Mouse (Mus musculus): ENCODE results near the gene Spryd4. TPM values are rescaled to one million over a fixed set of nuclear protein-coding genes. Genes with fewer than 3 reads are reported as not detected.
"Not testable (repeated sequence)": the region's sequence is repeated elsewhere in the genome, so short reads cannot be mapped to it uniquely, and the experiment has no call there.

Gene Spryd4
- 6.0 and 7.6 TPM in 2 replicates for polyA plus RNA-seq (2012; rRNA removed)

DNA sequence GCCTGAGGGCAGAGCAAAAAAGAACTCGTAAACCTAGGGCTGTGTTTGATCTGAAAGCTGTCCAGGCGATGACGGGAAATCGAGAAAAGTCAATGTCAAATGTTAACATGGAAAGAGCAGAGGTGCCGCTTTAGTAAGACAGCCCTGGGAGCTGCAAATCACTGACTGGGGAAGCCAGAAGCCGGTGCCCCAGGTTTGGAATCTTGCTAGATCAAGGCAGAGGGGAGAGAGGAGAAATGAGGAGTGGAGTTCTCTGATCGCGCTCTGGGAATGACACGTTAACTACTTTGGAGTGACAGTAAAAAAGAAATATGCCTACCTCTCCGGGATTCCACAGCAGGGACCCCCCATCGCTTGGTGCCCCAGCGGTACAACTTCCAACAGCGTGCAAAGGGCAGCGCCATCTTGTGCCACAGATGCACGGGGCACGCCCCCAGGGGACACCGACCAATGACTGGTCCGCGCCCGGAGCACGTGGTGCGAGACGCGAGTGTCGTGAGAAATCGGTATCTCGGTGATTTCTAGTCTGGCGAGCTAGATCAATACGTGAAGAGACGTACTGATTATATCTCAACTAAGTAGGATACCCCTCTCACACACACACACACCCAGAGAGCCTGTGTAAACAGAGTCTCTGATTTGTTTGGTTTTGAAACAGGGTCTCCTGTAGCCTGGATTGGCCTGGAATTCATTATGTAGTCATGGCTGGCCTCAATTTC, at the start of gene Spryd4:
Gene Spryd4, minus strand, starts transcription at position 418 of the 719 bp plus-strand sequence.
- under 1% methylated on average over 30 of the region's 30 CpGs for WGBS

DNA sequence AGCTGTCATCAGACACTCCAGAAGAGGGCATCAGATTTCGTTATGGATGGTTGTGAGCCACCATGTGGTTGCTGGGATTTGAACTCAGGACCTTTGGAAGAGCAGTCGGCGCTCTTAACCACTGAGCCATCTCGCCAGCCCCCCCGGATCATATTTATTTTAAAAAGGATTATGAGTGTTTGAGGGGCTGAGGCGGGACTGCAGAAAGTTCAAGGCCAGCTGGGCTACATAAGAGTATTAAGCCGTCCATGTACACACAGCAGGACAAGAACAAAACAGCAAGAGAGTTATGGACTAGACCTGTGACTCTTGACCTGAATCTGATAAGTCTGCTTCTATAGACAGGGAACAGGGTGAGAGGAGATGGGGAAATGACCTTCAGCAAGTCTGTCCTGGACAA, 48.8 kb upstream of the Spryd4 start:
- peaks cover 21% of the 10 kb centered on the region for H3K4me1 ChIP-seq (ENCODE audit: control insufficient read depth, insufficient read depth, insufficient read length)
- H3K4me3 ChIP-seq (ENCODE audit: extremely low read depth, insufficient read depth, insufficient read length); H3K27me3 ChIP-seq (ENCODE audit: control insufficient read depth, insufficient read depth, low read length); H3K27ac ChIP-seq (ENCODE audit: insufficient read depth, low read length); H3K36me3 ChIP-seq (ENCODE audit: control insufficient read depth, insufficient read depth, low read length); DNase-seq (ENCODE audit: low read depth in 1 of 2, low spot score in 2 of 2): not testable (repeated sequence)
- WGBS, result 91% methylated on average over 7 of the region's 7 CpGs

More for the DNA sequence above, at the start of gene Spryd4:
- Histone ChIP-seq H3K27ac (ENCODE audit: insufficient read depth, low read length) (no peak within 1 kb of the TSS), H3K4me3 (ENCODE audit: extremely low read depth, insufficient read depth, insufficient read length) (peak within 1 kb of the TSS; percentile 82), H3K36me3 (ENCODE audit: control insufficient read depth, insufficient read depth, low read length) (peaks cover 2% of the 10 kb centered on the region; the same call in 1 of the 2 replicates), H3K4me1 (ENCODE audit: control insufficient read depth, insufficient read depth, insufficient read length) (no peaks in the 10 kb centered on the region; the same call in 1 of the 2 replicates), H3K27me3 (ENCODE audit: control insufficient read depth, insufficient read depth, low read length) (no peaks in the 10 kb centered on the region)
- peak; percentile 76 to 88 for DNase-seq (ENCODE audit: low read depth in 1 of 2, low spot score in 2 of 2)
- TF ChIP-seq POLR2A (IDR thresholded peaks at IDR 0.05; ENCODE audit: low read depth, low read length) (no peak), CTCF (IDR thresholded peaks at IDR 0.05; ENCODE audit: extremely low read depth, insufficient read depth, insufficient read length, insufficient replicate concordance) (no peak)

DNA sequence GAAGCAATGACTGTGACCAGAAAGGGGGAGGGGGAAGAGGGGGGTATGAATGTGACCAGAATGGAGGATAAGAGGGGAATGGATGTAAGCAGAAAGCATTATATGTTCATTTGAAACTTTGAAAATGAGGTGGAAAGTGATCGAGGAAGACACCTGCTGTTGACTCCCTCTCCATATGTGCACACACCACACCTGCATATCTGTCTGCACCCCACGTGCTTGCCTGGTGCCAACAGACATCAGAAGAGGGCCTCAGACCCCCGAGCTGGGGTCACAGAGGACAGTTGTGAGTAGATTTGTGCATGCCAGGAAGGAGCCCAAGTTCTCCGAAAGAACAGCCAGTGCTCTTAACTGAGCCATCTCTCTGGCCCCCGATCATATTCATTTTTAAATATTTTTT, 48.3 kb upstream of the Spryd4 start:
- Histone ChIP-seq H3K27me3 (ENCODE audit: control insufficient read depth, insufficient read depth, low read length) (no peaks in the 10 kb centered on the region), H3K4me1 (ENCODE audit: control insufficient read depth, insufficient read depth, insufficient read length) (peaks cover 21% of the 10 kb centered on the region), H3K4me3 (ENCODE audit: extremely low read depth, insufficient read depth, insufficient read length) (no peak overlapping the region), H3K36me3 (ENCODE audit: control insufficient read depth, insufficient read depth, low read length) (no peaks in the 10 kb centered on the region), H3K27ac (ENCODE audit: insufficient read depth, low read length) (no peak overlapping the region)
- DNase-seq (ENCODE audit: low read depth in 1 of 2, low spot score in 2 of 2), result no peak
- TF ChIP-seq CTCF (IDR thresholded peaks at IDR 0.05; ENCODE audit: extremely low read depth, insufficient read depth, insufficient read length, insufficient replicate concordance), result no peak
- no peak for TF ChIP-seq POLR2A (IDR thresholded peaks at IDR 0.05; ENCODE audit: low read depth, low read length)
- WGBS, result 70% methylated on average over 5 of the region's 5 CpGs

DNA sequence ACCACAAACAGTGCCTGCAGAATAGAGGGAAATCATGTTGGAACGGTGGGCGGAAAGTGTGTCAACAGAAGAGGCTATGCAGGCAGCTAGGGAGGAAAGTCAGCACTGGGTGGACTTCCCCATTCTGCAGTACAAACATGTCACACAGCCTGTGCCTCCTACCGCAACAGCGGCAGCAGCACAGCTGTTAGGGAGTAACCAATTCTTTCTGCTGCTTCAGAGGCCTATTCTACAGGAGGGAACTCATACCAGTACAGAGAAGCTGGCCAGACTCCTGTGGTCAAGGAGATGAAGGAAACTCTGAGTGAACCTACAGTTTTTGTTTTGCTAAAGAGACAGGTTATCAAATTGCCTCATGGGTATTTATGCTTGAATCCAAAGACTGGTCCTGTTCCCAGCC, 47.3 kb upstream of the Spryd4 start:
- H3K4me3 ChIP-seq (ENCODE audit: extremely low read depth, insufficient read depth, insufficient read length), result no peak overlapping the region
- peaks cover 21% of the 10 kb centered on the region for H3K4me1 ChIP-seq (ENCODE audit: control insufficient read depth, insufficient read depth, insufficient read length)
- peak overlapping the region; percentile 67 for H3K27ac ChIP-seq (ENCODE audit: insufficient read depth, low read length)
- 16% methylated on average over 4 of the region's 4 CpGs for WGBS
- no peaks in the 10 kb centered on the region for H3K27me3 ChIP-seq (ENCODE audit: control insufficient read depth, insufficient read depth, low read length)
- no peaks in the 10 kb centered on the region for H3K36me3 ChIP-seq (ENCODE audit: control insufficient read depth, insufficient read depth, low read length)
- TF ChIP-seq POLR2A (IDR thresholded peaks at IDR 0.05; ENCODE audit: low read depth, low read length) (no peak), CTCF (IDR thresholded peaks at IDR 0.05; ENCODE audit: extremely low read depth, insufficient read depth, insufficient read length, insufficient replicate concordance) (no peak)
- DNase-seq (ENCODE audit: low read depth in 1 of 2, low spot score in 2 of 2), result peak; percentile 33 to 48

DNA sequence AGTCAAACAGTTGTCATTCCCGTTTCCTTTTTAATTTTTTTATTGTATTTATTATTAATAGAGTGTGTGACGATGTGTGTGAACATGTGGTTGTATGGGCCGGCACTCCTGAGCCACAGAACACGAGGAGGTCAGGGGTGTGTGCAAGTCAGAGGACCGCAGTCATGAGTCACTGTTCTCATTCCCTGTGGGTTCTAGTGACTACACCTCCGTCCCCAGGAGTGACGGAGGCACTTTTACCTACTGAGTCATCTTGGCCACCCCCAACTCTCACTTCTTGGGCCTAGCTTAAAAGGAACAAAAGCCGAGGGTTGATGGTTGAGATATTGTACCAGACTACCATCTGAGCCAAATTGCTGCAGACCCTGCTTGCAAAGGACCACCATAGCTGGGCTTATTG, 44.7 kb upstream of the Spryd4 start:
- no peak overlapping the region for H3K27ac ChIP-seq (ENCODE audit: insufficient read depth, low read length)
- H3K4me3 ChIP-seq (ENCODE audit: extremely low read depth, insufficient read depth, insufficient read length), result no peak overlapping the region

DNA sequence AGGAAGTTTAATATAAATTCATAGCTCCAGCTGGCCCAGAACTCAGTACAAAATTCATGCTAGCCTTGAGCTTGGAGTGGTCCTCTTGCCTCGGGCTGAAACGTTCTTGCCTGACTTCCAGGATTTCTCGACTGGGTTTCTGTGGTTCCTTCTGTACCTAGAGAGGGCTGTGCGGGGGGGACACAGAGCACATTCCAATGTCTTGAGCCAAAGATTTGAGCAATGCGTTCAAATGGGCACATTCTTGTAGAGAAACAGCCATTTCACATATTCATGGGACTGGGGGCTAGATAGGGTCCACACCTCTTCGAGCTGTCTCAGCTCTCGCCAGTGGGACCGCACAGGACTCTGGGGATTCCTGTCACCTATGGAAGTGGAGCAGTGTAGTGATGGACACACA, 44.3 kb upstream of the Spryd4 start:
- 93% methylated on average over 8 of the region's 8 CpGs for WGBS
- peaks cover 3% of the 10 kb centered on the region for H3K36me3 ChIP-seq (ENCODE audit: control insufficient read depth, insufficient read depth, low read length)
- no peak overlapping the region for H3K4me3 ChIP-seq (ENCODE audit: extremely low read depth, insufficient read depth, insufficient read length)
- peaks cover 9% of the 10 kb centered on the region; the same call in 1 of the 2 replicates for H3K4me1 ChIP-seq (ENCODE audit: control insufficient read depth, insufficient read depth, insufficient read length)
- no peak for DNase-seq (ENCODE audit: low read depth in 1 of 2, low spot score in 2 of 2)
- TF ChIP-seq POLR2A (IDR thresholded peaks at IDR 0.05; ENCODE audit: low read depth, low read length) (no peak), CTCF (IDR thresholded peaks at IDR 0.05; ENCODE audit: extremely low read depth, insufficient read depth, insufficient read length, insufficient replicate concordance) (no peak)
- H3K27ac ChIP-seq (ENCODE audit: insufficient read depth, low read length), result no peak overlapping the region
- no peaks in the 10 kb centered on the region for H3K27me3 ChIP-seq (ENCODE audit: control insufficient read depth, insufficient read depth, low read length)

More for the DNA sequence above, 44.7 kb upstream of the Spryd4 start:
- no peak for DNase-seq (ENCODE audit: low read depth in 1 of 2, low spot score in 2 of 2)
- TF ChIP-seq CTCF (IDR thresholded peaks at IDR 0.05; ENCODE audit: extremely low read depth, insufficient read depth, insufficient read length, insufficient replicate concordance), result no peak
- no peak for TF ChIP-seq POLR2A (IDR thresholded peaks at IDR 0.05; ENCODE audit: low read depth, low read length)
- Histone ChIP-seq H3K36me3 (ENCODE audit: control insufficient read depth, insufficient read depth, low read length) (peaks cover 3% of the 10 kb centered on the region), H3K27me3 (ENCODE audit: control insufficient read depth, insufficient read depth, low read length) (no peaks in the 10 kb centered on the region), H3K4me1 (ENCODE audit: control insufficient read depth, insufficient read depth, insufficient read length) (peaks cover 9% of the 10 kb centered on the region; the same call in 1 of the 2 replicates)
- 91% methylated on average over 8 of the region's 8 CpGs for WGBS

DNA sequence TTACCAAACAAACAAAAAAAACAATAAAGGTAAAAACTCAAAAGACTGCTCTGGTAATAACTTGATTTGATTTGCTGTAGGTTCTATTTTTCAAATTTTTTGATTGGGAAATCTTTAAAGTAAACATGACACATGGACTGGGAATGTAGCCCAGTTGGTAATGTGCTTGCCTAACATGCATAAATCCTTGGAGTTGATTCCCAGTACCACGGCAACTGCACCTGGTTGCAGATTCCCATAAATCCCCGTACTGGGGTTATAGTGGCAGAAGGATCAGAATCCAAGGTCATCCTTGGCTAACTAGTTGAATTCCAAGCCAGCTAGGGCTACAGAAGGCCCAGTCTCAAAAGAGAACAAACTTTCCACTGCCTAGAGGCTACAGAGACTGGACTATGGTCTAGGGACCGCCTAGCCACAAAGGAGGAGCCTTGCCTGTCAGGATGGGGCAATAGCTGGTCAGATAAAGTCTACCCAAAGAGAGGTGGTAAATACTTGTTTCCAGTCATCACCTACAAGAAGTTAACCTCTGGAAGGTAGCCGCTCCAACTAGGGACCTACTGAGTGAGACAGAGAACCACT, 42.2 kb upstream of the Spryd4 start, which contains the start of gene Apon:
Gene Apon, plus strand, starts transcription at position 420 of the 579 bp plus-strand sequence.
- Histone ChIP-seq H3K27ac (ENCODE audit: insufficient read depth, low read length) (no peak within 1 kb of the TSS), H3K27me3 (ENCODE audit: control insufficient read depth, insufficient read depth, low read length) (no peaks in the 10 kb centered on the region), H3K4me3 (ENCODE audit: extremely low read depth, insufficient read depth, insufficient read length) (no peak within 1 kb of the TSS), H3K4me1 (ENCODE audit: control insufficient read depth, insufficient read depth, insufficient read length) (no peaks in the 10 kb centered on the region), H3K36me3 (ENCODE audit: control insufficient read depth, insufficient read depth, low read length) (peaks cover 14% of the 10 kb centered on the region)
- TF ChIP-seq CTCF (IDR thresholded peaks at IDR 0.05; ENCODE audit: extremely low read depth, insufficient read depth, insufficient read length, insufficient replicate concordance), result no peak
- no peak for TF ChIP-seq POLR2A (IDR thresholded peaks at IDR 0.05; ENCODE audit: low read depth, low read length)
- WGBS, result 88% methylated on average over 4 of the region's 4 CpGs
- no peak for DNase-seq (ENCODE audit: low read depth in 1 of 2, low spot score in 2 of 2)

All from spleen, adult 2 months (tissue).